ENCODE assay signal across 9 mouse cellular contexts in the genomic region with DNA sequence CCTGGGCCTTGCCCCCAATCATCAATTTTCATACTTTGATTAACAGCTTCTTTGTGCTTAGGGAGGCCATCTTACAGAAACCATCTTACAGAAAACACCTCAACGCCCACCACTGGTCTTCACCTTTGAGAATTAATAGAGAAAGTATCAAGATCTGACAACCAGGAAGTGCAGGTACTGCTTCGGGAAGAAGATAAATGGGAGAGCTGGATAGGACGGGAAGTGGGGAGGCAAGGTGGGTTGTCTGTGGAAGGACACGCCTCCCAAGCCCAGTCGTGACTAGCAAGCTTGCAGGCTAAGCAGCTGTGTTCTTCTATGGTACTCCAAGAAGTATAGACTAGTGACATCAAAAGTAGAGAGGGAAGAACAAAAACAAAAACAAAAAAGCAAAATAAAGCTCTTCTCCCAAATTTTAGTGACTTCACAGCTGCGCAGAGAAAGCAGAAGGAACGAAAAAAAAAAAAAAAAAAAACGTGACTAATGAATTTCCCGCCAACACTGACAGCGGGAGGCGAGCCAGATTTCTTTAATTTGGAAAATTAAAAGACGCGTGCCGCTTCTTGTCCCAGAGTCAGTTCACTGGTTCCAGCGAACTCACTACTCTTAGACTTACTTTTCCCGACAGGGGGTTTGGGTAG. TPM values are rescaled to one million over a fixed set of nuclear protein-coding genes. Genes with fewer than 3 reads are reported as not detected.
DNase-seq lines count a peak whose midpoint lies in the region; ATAC-seq and TF ChIP-seq lines count a peak whose summit lies in the region.
"Had no signal": no experiment of that assay in that cellular context is flagged by ENCODE, and none has a peak within 500 bp of the region (broad histone marks: within the 10 kb centered on the region; RNA-seq: fewer than 3 reads in every experiment).

No protein-coding gene starts in this region.

- DNase-seq in embryonic facial prominence, embryonic 14.5 days (ENCODE audit: low spot score): no peak
- no peak for DNase-seq in limb, embryonic 10.5 days (ENCODE audit: low spot score)
- no peak for DNase-seq in layer of hippocampus, adult 9-11 months
- DNase-seq in urinary bladder, postnatal 4 days (ENCODE audit: low spot score in 2 of 2): no peak
- DNase-seq in adrenal gland, adult 18-20 months (ENCODE audit: low spot score in 2 of 2): no peak

- TF ChIP-seq CTCF in small intestine, adult 2 months (IDR thresholded peaks at IDR 0.05; ENCODE audit: extremely low read depth, insufficient read length, insufficient replicate concordance, low read depth, low read length): no peak

- no peak overlapping the region for H3K27ac ChIP-seq in embryonic facial prominence, embryonic 14.5 days (replicated peaks; ENCODE audit: low read depth, low read length)
- H3K27ac ChIP-seq in limb, embryonic 10.5 days: peak overlapping the region; percentile 84; the same call in 1 of the 2 replicates
- no peak overlapping the region for H3K27ac ChIP-seq in small intestine, adult 2 months (ENCODE audit: insufficient read depth, low read depth, low read length)

- peak overlapping the region; percentile 93 for H3K4me3 ChIP-seq in megakaryocyte, embryonic 14.5 days (replicated peaks)
- peak overlapping the region; percentile 72 for H3K4me3 ChIP-seq in embryonic facial prominence, embryonic 14.5 days (ENCODE audit: low read depth, low read length)
- peak overlapping the region; percentile 65 for H3K4me3 ChIP-seq in limb, embryonic 10.5 days
- peak overlapping the region; percentile 92 for H3K4me3 ChIP-seq in small intestine, adult 2 months (ENCODE audit: low read depth, low read length)

- ATAC-seq in megakaryocyte, adult 5-6 weeks (ENCODE audit: poor library complexity, severe bottlenecking): no peak; the same call in 1 of the 2 replicates
- ATAC-seq in embryonic facial prominence, embryonic 14.5 days (ENCODE audit: low read depth): 0 out of 2 replicates have a peak, but pooled peaks have one; percentile 41

- H3K36me3 ChIP-seq in megakaryocyte, embryonic 14.5 days (replicated peaks; ENCODE audit: low read length): no peaks in the 10 kb centered on the region
- no peaks in the 10 kb centered on the region for H3K36me3 ChIP-seq in embryonic facial prominence, embryonic 14.5 days (ENCODE audit: control insufficient read depth, insufficient read depth, low read length)
- H3K36me3 ChIP-seq in limb, embryonic 10.5 days: 0 out of 2 replicates have a peak, but pooled peaks cover 9% of the 10 kb centered on the region
- no peaks in the 10 kb centered on the region for H3K36me3 ChIP-seq in small intestine, adult 2 months (ENCODE audit: control insufficient read depth, insufficient read depth, low read length)

- peaks cover 47% of the 10 kb centered on the region for H3K4me1 ChIP-seq in megakaryocyte, embryonic 14.5 days
- H3K4me1 ChIP-seq in embryonic facial prominence, embryonic 14.5 days (ENCODE audit: control insufficient read depth, insufficient read depth, low read length): peaks cover 8% of the 10 kb centered on the region; the same call in 1 of the 2 replicates
- H3K4me1 ChIP-seq in limb, embryonic 10.5 days: peaks cover 33% of the 10 kb centered on the region
- peaks cover 8% of the 10 kb centered on the region for H3K4me1 ChIP-seq in small intestine, adult 2 months (ENCODE audit: control insufficient read depth, insufficient read depth, insufficient read length, low read length)

- peak overlapping the region; percentile 90 for H3K4me2 ChIP-seq in embryonic facial prominence, embryonic 14.5 days (ENCODE audit: low read depth, low read length)

- no peaks in the 10 kb centered on the region for H3K9me3 ChIP-seq in megakaryocyte, embryonic 14.5 days
- no peaks in the 10 kb centered on the region for H3K9me3 ChIP-seq in embryonic facial prominence, embryonic 14.5 days (ENCODE audit: control insufficient read depth, low read length)
- H3K9me3 ChIP-seq in limb, embryonic 10.5 days (replicated peaks): no peaks in the 10 kb centered on the region

- no peak for TF ChIP-seq POLR2A in small intestine, adult 2 months (IDR thresholded peaks at IDR 0.05; ENCODE audit: low read depth, low read length)

- WGBS in embryonic facial prominence, embryonic 14.5 days: 4% methylated on average over 16 of the region's 16 CpGs
- WGBS in limb, embryonic 10.5 days: 3% methylated on average over 16 of the region's 16 CpGs
- WGBS in small intestine, adult 2 months: 2% methylated on average over 16 of the region's 16 CpGs

- peaks cover 66% of the 10 kb centered on the region for H3K27me3 ChIP-seq in megakaryocyte, embryonic 14.5 days (replicated peaks)
- H3K27me3 ChIP-seq in embryonic facial prominence, embryonic 14.5 days (replicated peaks; ENCODE audit: control insufficient read depth, insufficient read depth, low read length): no peaks in the 10 kb centered on the region; the same call in 1 of the 2 replicates
- H3K27me3 ChIP-seq in limb, embryonic 10.5 days (ENCODE audit: low read depth, poor library complexity, severe bottlenecking): peaks cover 34% of the 10 kb centered on the region
- H3K27me3 ChIP-seq in small intestine, adult 2 months (ENCODE audit: control insufficient read depth, insufficient read depth, low read length): no peaks in the 10 kb centered on the region

- peak overlapping the region; percentile 78 for H3K9ac ChIP-seq in embryonic facial prominence, embryonic 14.5 days (ENCODE audit: low read depth, low read length)

RNA-seq across cellular contexts. Expression of gene Amigo1, which starts 0.6 kb away (rescaled TPM):
- not detected in 2 replicates for polyA plus RNA-seq in megakaryocyte, embryonic 14.5 days (2012; ENCODE audit: insufficient read depth, low replicate concordance)
- 1.4 and 3.3 TPM in 2 replicates for total RNA-seq in megakaryocyte, adult 5-6 weeks (2015)
- total RNA-seq in megakaryocyte, adult 5-6 weeks (2017): 1.4 and 2.2 TPM in 2 replicates
- polyA plus RNA-seq in embryonic facial prominence, embryonic 14.5 days (2014; fragmentation: Nextera tagmentation; extraction: Ambion mirVana): 5.1 and 5.3 TPM in 2 replicates
- polyA plus RNA-seq in limb, embryonic 10.5 days (2016; fragmentation: Nextera tagmentation; extraction: Ambion mirVana): 2.6 and 3.0 TPM in 2 replicates
- 10.1 and 17.6 TPM in 2 replicates for polyA plus RNA-seq in small intestine, adult 2 months (2012; rRNA removed)
- total RNA-seq in adrenal gland, adult 18-20 months (2021): 10 to 100 TPM; 23.1 to 23.5 TPM

RNA-seq across cellular contexts. Expression of gene Cyb561d1, which starts 15.4 kb away (rescaled TPM):
- 3.3 and 3.9 TPM in 2 replicates for polyA plus RNA-seq in megakaryocyte, embryonic 14.5 days (2012; ENCODE audit: insufficient read depth, low replicate concordance)
- total RNA-seq in megakaryocyte, adult 5-6 weeks (2015): 4.9 and 6.7 TPM in 2 replicates
- total RNA-seq in megakaryocyte, adult 5-6 weeks (2017): 10.3 and 12.0 TPM in 2 replicates
- 1.9 and 2.7 TPM in 2 replicates for polyA plus RNA-seq in embryonic facial prominence, embryonic 14.5 days (2014; fragmentation: Nextera tagmentation; extraction: Ambion mirVana)
- 1.6 and 2.1 TPM in 2 replicates for polyA plus RNA-seq in limb, embryonic 10.5 days (2016; fragmentation: Nextera tagmentation; extraction: Ambion mirVana)
- 5.5 and 9.4 TPM in 2 replicates for polyA plus RNA-seq in small intestine, adult 2 months (2012; rRNA removed)
- 1 to 10 TPM; 7.3 to 8.6 TPM for total RNA-seq in adrenal gland, adult 18-20 months (2021)

RNA-seq across cellular contexts. Expression of gene Atxn7l2, which starts 25.2 kb away (rescaled TPM):
- 7.8 and 14.9 TPM in 2 replicates for polyA plus RNA-seq in megakaryocyte, embryonic 14.5 days (2012; ENCODE audit: insufficient read depth, low replicate concordance)
- total RNA-seq in megakaryocyte, adult 5-6 weeks (2015): 3.1 and 4.7 TPM in 2 replicates
- total RNA-seq in megakaryocyte, adult 5-6 weeks (2017): 1.5 and 2.0 TPM in 2 replicates
- 15.6 and 20.2 TPM in 2 replicates for polyA plus RNA-seq in embryonic facial prominence, embryonic 14.5 days (2014; fragmentation: Nextera tagmentation; extraction: Ambion mirVana)
- polyA plus RNA-seq in limb, embryonic 10.5 days (2016; fragmentation: Nextera tagmentation; extraction: Ambion mirVana): 23.3 and 25.7 TPM in 2 replicates
- 3.6 and 9.7 TPM in 2 replicates for polyA plus RNA-seq in small intestine, adult 2 months (2012; rRNA removed)
- total RNA-seq in adrenal gland, adult 18-20 months (2021): 1 to 10 TPM; 8.2 to 8.5 TPM

RNA-seq across cellular contexts. Expression of gene Gpr61, which starts 30.9 kb away (rescaled TPM):
- not detected in 2 replicates for polyA plus RNA-seq in megakaryocyte, embryonic 14.5 days (2012; ENCODE audit: insufficient read depth, low replicate concordance)
- total RNA-seq in megakaryocyte, adult 5-6 weeks (2015): not detected in 2 replicates
- not detected in 2 replicates for total RNA-seq in megakaryocyte, adult 5-6 weeks (2017)
- 0.42 and 0.45 TPM in 2 replicates for polyA plus RNA-seq in embryonic facial prominence, embryonic 14.5 days (2014; fragmentation: Nextera tagmentation; extraction: Ambion mirVana)
- 0.08 TPM in 1 of 2 replicates, not detected in the other for polyA plus RNA-seq in limb, embryonic 10.5 days (2016; fragmentation: Nextera tagmentation; extraction: Ambion mirVana)
- polyA plus RNA-seq in small intestine, adult 2 months (2012; rRNA removed): 0.05 TPM in 1 of 2 replicates, not detected in the other
- total RNA-seq in adrenal gland, adult 18-20 months (2021): under 1 TPM; 0.19 to 0.23 TPM
- total RNA-seq: hematopoietic stem cell, adult 5-6 weeks had no signal

RNA-seq across cellular contexts. Expression of gene Gnai3, which starts 39.6 kb away (rescaled TPM):
- 4.0 TPM in 1 of 2 replicates, not detected in the other for polyA plus RNA-seq in megakaryocyte, embryonic 14.5 days (2012; ENCODE audit: insufficient read depth, low replicate concordance)
- 136 and 146 TPM in 2 replicates for total RNA-seq in megakaryocyte, adult 5-6 weeks (2015)
- 154 and 160 TPM in 2 replicates for total RNA-seq in megakaryocyte, adult 5-6 weeks (2017)
- 157 and 172 TPM in 2 replicates for polyA plus RNA-seq in embryonic facial prominence, embryonic 14.5 days (2014; fragmentation: Nextera tagmentation; extraction: Ambion mirVana)
- polyA plus RNA-seq in limb, embryonic 10.5 days (2016; fragmentation: Nextera tagmentation; extraction: Ambion mirVana): 178 and 197 TPM in 2 replicates
- polyA plus RNA-seq in small intestine, adult 2 months (2012; rRNA removed): 5.4 and 14.8 TPM in 2 replicates
- 100 to 1,000 TPM; 160 to 166 TPM for total RNA-seq in adrenal gland, adult 18-20 months (2021)
